Mouse (Mus musculus) cerebellum, postnatal 14 days (tissue): Measurements from ENCODE around the gene Gm7697.
A peak's percentile ranks its signal among the peaks of the same experiment; 100 is the strongest.
"Not testable (repeated sequence)": the region's sequence is repeated elsewhere in the genome, so short reads cannot be mapped to it uniquely, and the experiment has no call there.

Experiments
- DNase-seq, 2 experiments: peaks; one replicate each; pipeline ENCODE4 v3.0.0; 2021; ENCODE audit warnings: mixed read lengths in 2 of 2

The Gm7697 gene

GRCm38 (mm10) chr8:69522876-69523275, at the start of gene Gm7697:
TSS of gene Gm7697 (minus strand) at chr8:69522976.
- not testable (repeated sequence) for DNase-seq

- not testable (repeated sequence) for DNase-seq
These were observed 28.5 kb upstream of the Gm7697 start for GRCm38 (mm10) chr8:69551249-69551648.

GRCm38 (mm10) chr8:69549556-69549955, 26.8 kb upstream of the Gm7697 start:
- DNase-seq = peak; percentile 74 to 81

- DNase-seq = not testable (repeated sequence)
These were observed 25.3 kb upstream of the Gm7697 start for GRCm38 (mm10) chr8:69548114-69548513.

GRCm38 (mm10) chr8:69547208-69547607, 24.4 kb upstream of the Gm7697 start:
- peak in 1 of 2 experiments; percentile 34 for DNase-seq

- not testable (repeated sequence) for DNase-seq
These were observed 22.2 kb upstream of the Gm7697 start for GRCm38 (mm10) chr8:69545020-69545419.

GRCm38 (mm10) chr8:69544511-69544910, 21.7 kb upstream of the Gm7697 start:
- not testable (repeated sequence) for DNase-seq

GRCm38 (mm10) chr8:69543984-69544383, 21.2 kb upstream of the Gm7697 start:
- DNase-seq = not testable (repeated sequence)

- DNase-seq = peak; percentile 69 to 78
These were observed 18.0 kb upstream of the Gm7697 start for GRCm38 (mm10) chr8:69540764-69541163.

GRCm38 (mm10) chr8:69540331-69540730, 17.6 kb upstream of the Gm7697 start:
- DNase-seq = not testable (repeated sequence)

- peak; percentile 64 to 66 for DNase-seq
These were observed 47.8 kb downstream of the Gm7697 start for GRCm38 (mm10) chr8:69474946-69475345.

- not testable (repeated sequence) for DNase-seq
These were observed 69.3 kb downstream of the Gm7697 start, which contains the start of gene Gm9495 for GRCm38 (mm10) chr8:69453465-69453864. TSS of gene Gm9495 (minus strand) at chr8:69453565.
